ENCODE assay signal across 8 mouse cellular contexts in the genomic region with DNA sequence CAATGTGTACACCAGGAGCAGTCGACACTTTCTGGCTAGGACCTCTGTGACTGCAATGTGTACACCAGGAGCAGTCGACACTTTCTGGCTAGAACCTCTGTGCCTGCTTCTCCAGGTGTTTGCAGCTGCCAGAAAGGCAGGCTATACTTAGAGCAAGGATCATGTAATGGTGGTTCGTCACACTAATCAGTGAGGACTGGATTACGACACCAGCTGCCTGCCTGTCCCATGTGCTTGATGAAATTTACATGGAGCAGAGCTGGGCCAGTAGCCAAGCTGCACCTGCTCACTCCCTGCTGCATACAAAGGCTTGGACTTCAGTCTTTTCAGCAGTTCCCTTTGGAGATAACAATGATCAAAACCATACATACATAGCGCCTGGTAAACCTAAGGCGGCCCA. TPM values are rescaled to one million over a fixed set of nuclear protein-coding genes. Genes with fewer than 3 reads are reported as not detected.
DNase-seq lines count a peak whose midpoint lies in the region; ATAC-seq and TF ChIP-seq lines count a peak whose summit lies in the region.

No protein-coding gene starts in this region.

- WGBS in heart, embryonic 11.5 days (ENCODE audit: insufficient replicate concordance), result 41% methylated on average over 6 of the region's 6 CpGs
- 54% methylated on average over 6 of the region's 6 CpGs for WGBS in kidney, postnatal 0 days
- 46% methylated on average over 6 of the region's 6 CpGs for WGBS in lung, embryonic 16.5 days

- peak overlapping the region; percentile 70 for H3K27ac ChIP-seq in heart, embryonic 11.5 days (ENCODE audit: low read depth, low read length)
- peak overlapping the region; percentile 56 for H3K27ac ChIP-seq in kidney, postnatal 0 days
- peak overlapping the region; percentile 78 for H3K27ac ChIP-seq in lung, embryonic 16.5 days (ENCODE audit: low read length)

- no peak for TF ChIP-seq CTCF in kidney, postnatal 0 days (IDR thresholded peaks at IDR 0.05; ENCODE audit: low read depth)

- H3K4me2 ChIP-seq in heart, embryonic 11.5 days, result peak overlapping the region; percentile 60
- peak overlapping the region; percentile 37; the same call in 1 of the 2 replicates for H3K4me2 ChIP-seq in kidney, postnatal 0 days (ENCODE audit: low read length)
- peak overlapping the region; percentile 37 for H3K4me2 ChIP-seq in lung, embryonic 16.5 days (ENCODE audit: low read depth, low read length)

- H3K9ac ChIP-seq in heart, embryonic 11.5 days (ENCODE audit: low read depth, low read length), result no peak overlapping the region
- H3K9ac ChIP-seq in kidney, postnatal 0 days (ENCODE audit: low read depth, low read length), result no peak overlapping the region
- H3K9ac ChIP-seq in lung, embryonic 16.5 days (ENCODE audit: low read length), result no peak overlapping the region

- H3K9me3 ChIP-seq in heart, embryonic 11.5 days (replicated peaks; ENCODE audit: control insufficient read depth, low read length), result no peaks in the 10 kb centered on the region
- no peaks in the 10 kb centered on the region for H3K9me3 ChIP-seq in kidney, postnatal 0 days (replicated peaks; ENCODE audit: low read length)
- no peaks in the 10 kb centered on the region for H3K9me3 ChIP-seq in lung, embryonic 16.5 days (ENCODE audit: control insufficient read depth, low read length)

- DNase-seq in frontal cortex, postnatal 14 days (ENCODE audit: low spot score in 2 of 2), result no peak
- peak; percentile 68 for DNase-seq in cerebellum, postnatal 36 days
- peak; percentile 22 for DNase-seq in kidney, postnatal 0 days (ENCODE audit: low spot score)
- DNase-seq in right cerebral cortex, postnatal 14 days, result peak; percentile 31
- no peak for DNase-seq in frontal cortex, postnatal 10 days (ENCODE audit: low spot score in 2 of 2)

- no peaks in the 10 kb centered on the region for H3K27me3 ChIP-seq in heart, embryonic 11.5 days (ENCODE audit: control insufficient read depth, insufficient read depth, low read length)
- H3K27me3 ChIP-seq in kidney, postnatal 0 days (ENCODE audit: insufficient read depth, low read length), result no peaks in the 10 kb centered on the region
- no peaks in the 10 kb centered on the region for H3K27me3 ChIP-seq in lung, embryonic 16.5 days (ENCODE audit: control insufficient read depth, insufficient read depth, low read depth, low read length)

- H3K4me1 ChIP-seq in heart, embryonic 11.5 days (ENCODE audit: control insufficient read depth, insufficient read depth, low read length), result peaks cover 45% of the 10 kb centered on the region
- peaks cover 25% of the 10 kb centered on the region; the same call in 1 of the 2 replicates for H3K4me1 ChIP-seq in kidney, postnatal 0 days (replicated peaks; ENCODE audit: insufficient read depth, low read length)
- peaks cover 33% of the 10 kb centered on the region for H3K4me1 ChIP-seq in lung, embryonic 16.5 days (replicated peaks; ENCODE audit: control insufficient read depth, insufficient read depth, low read length)

- ATAC-seq in frontal cortex, adult (ENCODE audit: low TSS enrichment), result peak; percentile 52; the same call in 1 of the 2 replicates
- ATAC-seq in heart, embryonic 11.5 days (replicated peaks; ENCODE audit: insufficient number of reproducible peaks, low FRiP score, low TSS enrichment), result no peak
- no peak for ATAC-seq in kidney, postnatal 0 days (replicated peaks; ENCODE audit: low FRiP score, low read depth)
- ATAC-seq in lung, embryonic 16.5 days (ENCODE audit: low read depth), result peak; percentile 39; the same call in 1 of the 2 replicates

- H3K36me3 ChIP-seq in heart, embryonic 11.5 days (ENCODE audit: control insufficient read depth, insufficient read depth, low read length), result no peaks in the 10 kb centered on the region
- no peaks in the 10 kb centered on the region for H3K36me3 ChIP-seq in kidney, postnatal 0 days (ENCODE audit: insufficient read depth, low read length)
- no peaks in the 10 kb centered on the region for H3K36me3 ChIP-seq in lung, embryonic 16.5 days (ENCODE audit: control insufficient read depth, insufficient read depth, low read length)

- H3K4me3 ChIP-seq in heart, embryonic 11.5 days (ENCODE audit: low read depth, low read length), result no peak overlapping the region
- no peak overlapping the region for H3K4me3 ChIP-seq in kidney, postnatal 0 days (replicated peaks; ENCODE audit: low read depth, low read length)
- no peak overlapping the region; the same call in 1 of the 2 replicates for H3K4me3 ChIP-seq in lung, embryonic 16.5 days (ENCODE audit: low read length)

RNA-seq across cellular contexts. Expression of a gene that starts 23.7 kb away (rescaled TPM):
- 11.8 and 12.5 TPM in 2 replicates for polyA plus RNA-seq in heart, embryonic 11.5 days (2014; fragmentation: Nextera tagmentation; extraction: Ambion mirVana)
- polyA plus RNA-seq in kidney, postnatal 0 days (2015; fragmentation: Nextera tagmentation; extraction: Ambion mirVana), result 19.6 and 20.4 TPM in 2 replicates
- 14.6 and 16.9 TPM in 2 replicates for polyA plus RNA-seq in lung, embryonic 16.5 days (2015; fragmentation: Nextera tagmentation; extraction: Ambion mirVana)

RNA-seq across cellular contexts. Expression of a gene that starts 41.2 kb away (rescaled TPM):
- polyA plus RNA-seq in heart, embryonic 11.5 days (2014; fragmentation: Nextera tagmentation; extraction: Ambion mirVana), result 226 and 242 TPM in 2 replicates
- 258 and 263 TPM in 2 replicates for polyA plus RNA-seq in kidney, postnatal 0 days (2015; fragmentation: Nextera tagmentation; extraction: Ambion mirVana)
- polyA plus RNA-seq in lung, embryonic 16.5 days (2015; fragmentation: Nextera tagmentation; extraction: Ambion mirVana), result 296 and 313 TPM in 2 replicates

RNA-seq across cellular contexts. Expression of a gene that starts 59.5 kb away (rescaled TPM):
- polyA plus RNA-seq in heart, embryonic 11.5 days (2014; fragmentation: Nextera tagmentation; extraction: Ambion mirVana), result 3.8 and 4.1 TPM in 2 replicates
- polyA plus RNA-seq in kidney, postnatal 0 days (2015; fragmentation: Nextera tagmentation; extraction: Ambion mirVana), result 3.4 and 3.6 TPM in 2 replicates
- polyA plus RNA-seq in lung, embryonic 16.5 days (2015; fragmentation: Nextera tagmentation; extraction: Ambion mirVana), result 3.7 and 4.6 TPM in 2 replicates

Comparison
In these comparisons a context has a peak if more than half of its experiments do, and no peak if none do; other contexts are left out.
1. ATAC-seq: peak in frontal cortex, adult (single experiment) and lung, embryonic 16.5 days (single experiment); none in heart, embryonic 11.5 days (single experiment) and kidney, postnatal 0 days (single experiment).
2. DNase-seq: peak in cerebellum, postnatal 36 days (2 of 2), kidney, postnatal 0 days (single experiment) and right cerebral cortex, postnatal 14 days (single experiment); none in frontal cortex, postnatal 14 days (0 of 2) and frontal cortex, postnatal 10 days (0 of 2).
3. Peak in every context shown above with its lines, with median percentiles within 50 percentile points of each other: H3K27ac ChIP-seq and H3K4me2 ChIP-seq.